Mouse (Mus musculus) lung, postnatal 0 days (tissue): ENCODE results near the gene Fras1.

Experiments used
- CTCF ChIP-seq: IDR thresholded peaks from 2 replicates; pipeline ENCODE4 v1.5.1; 2016; ENCODE audit warnings: antibody characterized with exemption, mild to moderate bottlenecking
- EP300 ChIP-seq: IDR thresholded peaks from 2 replicates; pipeline ENCODE4 v1.6.1; 2016; ENCODE audit warnings: antibody characterized with exemption, mild to moderate bottlenecking, control low read depth

GRCm38 (mm10) chr5:96405139-96405842, 31.5 kb downstream of the Fras1 start:
- no peak for TF ChIP-seq CTCF
- TF ChIP-seq EP300: no peak
